Mouse (Mus musculus): ENCODE measurements around the gene Arhgap22. TPM values are rescaled to one million over a fixed set of nuclear protein-coding genes. Genes with fewer than 3 reads are reported as not detected.

Arhgap22 gene
- total and polyA plus RNA-seq, 3 experiments, result 0.11 TPM; not detected in 2

- peak; percentile 17 for DNase-seq (ENCODE audit: low read depth, low spot score)
- Histone ChIP-seq H3K36me3 (ENCODE audit: control insufficient read depth in 1 of 2, insufficient read depth in 2 of 2, low read length in 2 of 2) (peaks cover 0 to 3% of the 10 kb centered on the region in 2 experiments; a peak in 2 of 4 replicates), H3K27me3 (ENCODE audit: control insufficient read depth in 1 of 2, insufficient read depth in 2 of 2, low read length in 2 of 2) (no peaks in the 10 kb centered on the region), H3K9me3 (replicated peaks; ENCODE audit: insufficient read depth, low read length) (no peaks in the 10 kb centered on the region), H3K27ac (ENCODE audit: control insufficient read depth, low read depth, low read length) (no peak overlapping the region), H3K9ac (ENCODE audit: control insufficient read depth, low read depth, low read length, poor library complexity, severe bottlenecking) (no peak overlapping the region), H3K4me1 (ENCODE audit: control insufficient read depth in 1 of 2, insufficient read depth in 2 of 2, low read length in 2 of 2) (peaks cover 0 to 17% of the 10 kb centered on the region in 2 experiments; a peak in 3 of 4 replicates), H3K79me2 (ENCODE audit: control insufficient read depth, insufficient read depth, low read length, poor library complexity) (no peaks in the 10 kb centered on the region), H3K4me3 (ENCODE audit: control insufficient read depth in 1 of 2, insufficient read depth in 1 of 2, low read depth in 2 of 2, low read length in 2 of 2) (no peak overlapping the region)
- TF ChIP-seq ELF1 (IDR thresholded peaks at IDR 0.05; ENCODE audit: low read depth, low read length) (no peak), MAFK (IDR thresholded peaks at IDR 0.05; ENCODE audit: borderline replicate concordance, low read depth, low read length) (no peak), TAL1 (IDR thresholded peaks at IDR 0.05; ENCODE audit: low read length) (no peak), ZC3H11A (IDR thresholded peaks at IDR 0.05; ENCODE audit: low read depth, low read length) (no peak), TCF12 (IDR thresholded peaks at IDR 0.05; ENCODE audit: low read depth, low read length) (no peak), EP300 (IDR thresholded peaks at IDR 0.05; ENCODE audit: low read depth in 1 of 2, low read length in 2 of 2) (no peak), MYC (IDR thresholded peaks at IDR 0.05; ENCODE audit: low read depth, low read length) (no peak), ETS1 (IDR thresholded peaks at IDR 0.05; ENCODE audit: low read depth, low read length) (no peak)
Observed at GRCm38 (mm10) chr14:33203777-33204176, 10.0 kb upstream of the Arhgap22 start.

GRCm38 (mm10) chr14:33205280-33205965 is 8.4 kb upstream of the Arhgap22 start:
- Histone ChIP-seq H3K27ac (ENCODE audit: control insufficient read depth, low read depth, low read length) (no peak overlapping the region), H3K79me2 (ENCODE audit: control insufficient read depth, insufficient read depth, low read length, poor library complexity) (no peaks in the 10 kb centered on the region), H3K4me3 (ENCODE audit: control insufficient read depth in 1 of 2, insufficient read depth in 1 of 2, low read depth in 2 of 2, low read length in 2 of 2) (no peak overlapping the region), H3K9me3 (replicated peaks; ENCODE audit: insufficient read depth, low read length) (no peaks in the 10 kb centered on the region), H3K36me3 (ENCODE audit: control insufficient read depth in 1 of 2, insufficient read depth in 2 of 2, low read length in 2 of 2) (peaks cover 0 to 3% of the 10 kb centered on the region in 2 experiments; a peak in 2 of 4 replicates), H3K9ac (ENCODE audit: control insufficient read depth, low read depth, low read length, poor library complexity, severe bottlenecking) (no peak overlapping the region), H3K4me1 (ENCODE audit: control insufficient read depth in 1 of 2, insufficient read depth in 2 of 2, low read length in 2 of 2) (peaks cover 0 to 17% of the 10 kb centered on the region in 2 experiments; a peak in 3 of 4 replicates), H3K27me3 (ENCODE audit: control insufficient read depth in 1 of 2, insufficient read depth in 2 of 2, low read length in 2 of 2) (no peaks in the 10 kb centered on the region)
- TF ChIP-seq RAD21 (IDR thresholded peaks at IDR 0.05; ENCODE audit: low read depth, low read length) (peak; percentile 74), ZKSCAN1 (IDR thresholded peaks at IDR 0.05; ENCODE audit: low read depth, low read length) (no peak), CHD1 (IDR thresholded peaks at IDR 0.05; ENCODE audit: low read depth, low read length) (no peak), USF1 (IDR thresholded peaks at IDR 0.05; ENCODE audit: low read depth, low read length) (no peak), UBTF (IDR thresholded peaks at IDR 0.05; ENCODE audit: borderline replicate concordance, insufficient read depth, low read depth, low read length) (no peak), EP300 (IDR thresholded peaks at IDR 0.05; ENCODE audit: low read depth in 1 of 2, low read length in 2 of 2) (no peak), ZC3H11A (IDR thresholded peaks at IDR 0.05; ENCODE audit: low read depth, low read length) (0 out of 2 replicates have a peak, but pooled peaks have one; percentile 23), ELF1 (IDR thresholded peaks at IDR 0.05; ENCODE audit: low read depth, low read length) (no peak), GABPA (IDR thresholded peaks at IDR 0.05; ENCODE audit: low read depth, low read length) (no peak), SMC3 (IDR thresholded peaks at IDR 0.05; ENCODE audit: low read depth, low read length) (peak; percentile 68), POLR2A (IDR thresholded peaks at IDR 0.05; ENCODE audit: control insufficient read depth in 1 of 2, insufficient read depth in 1 of 2, low read depth in 1 of 2, low read length in 2 of 2, poor library complexity in 1 of 2) (no peak), ETS1 (IDR thresholded peaks at IDR 0.05; ENCODE audit: low read depth, low read length) (no peak), TBP (IDR thresholded peaks at IDR 0.05; ENCODE audit: low read depth, low read length) (no peak), MAZ (IDR thresholded peaks at IDR 0.05; ENCODE audit: low read depth, low read length) (no peak), TAL1 (IDR thresholded peaks at IDR 0.05; ENCODE audit: low read length) (no peak), E2F4 (IDR thresholded peaks at IDR 0.05; ENCODE audit: borderline replicate concordance, low read depth, low read length) (no peak), SIN3A (IDR thresholded peaks at IDR 0.05; ENCODE audit: low read length) (no peak), GATA1 (IDR thresholded peaks at IDR 0.05; ENCODE audit: low read depth, low read length) (no peak), POLR2AphosphoS5 (IDR thresholded peaks at IDR 0.05; ENCODE audit: borderline replicate concordance, low read depth, low read length) (no peak), BHLHE40 (IDR thresholded peaks at IDR 0.05; ENCODE audit: borderline replicate concordance, low read depth, low read length) (no peak), ZNF384 (IDR thresholded peaks at IDR 0.05; ENCODE audit: low read depth, low read length) (no peak), NELFE (IDR thresholded peaks at IDR 0.05; ENCODE audit: low read depth, low read length) (no peak), CTCF (IDR thresholded peaks at IDR 0.05 in 2 of 3, conservative IDR thresholded peaks at IDR 0.05 in 1 of 3; ENCODE audit: control insufficient read depth in 1 of 3, insufficient read depth in 1 of 3, low read depth in 2 of 3, low read length in 3 of 3, poor library complexity in 1 of 3, severe bottlenecking in 1 of 3) (peak; percentile 32 to 76 (median 51)), ZMIZ1 (IDR thresholded peaks at IDR 0.05; ENCODE audit: low read depth, low read length) (no peak), MXI1 (IDR thresholded peaks at IDR 0.05; ENCODE audit: low read depth, low read length) (no peak)
- DNase-seq (ENCODE audit: low read depth, low spot score), result peak; percentile 75

Measured in MEL (cell line).